Mouse (Mus musculus) spleen, adult 18-20 months (tissue): ENCODE results near the gene Sytl2.
A peak's percentile ranks its signal among the peaks of the same experiment; 100 is the strongest.

ENCODE experiments used
- DNase-seq, 2 experiments: peaks; one replicate each; pipeline ENCODE4 v3.0.0; 2022; ENCODE audit warnings: mixed read lengths in 2 of 2

The Sytl2 gene

DNA sequence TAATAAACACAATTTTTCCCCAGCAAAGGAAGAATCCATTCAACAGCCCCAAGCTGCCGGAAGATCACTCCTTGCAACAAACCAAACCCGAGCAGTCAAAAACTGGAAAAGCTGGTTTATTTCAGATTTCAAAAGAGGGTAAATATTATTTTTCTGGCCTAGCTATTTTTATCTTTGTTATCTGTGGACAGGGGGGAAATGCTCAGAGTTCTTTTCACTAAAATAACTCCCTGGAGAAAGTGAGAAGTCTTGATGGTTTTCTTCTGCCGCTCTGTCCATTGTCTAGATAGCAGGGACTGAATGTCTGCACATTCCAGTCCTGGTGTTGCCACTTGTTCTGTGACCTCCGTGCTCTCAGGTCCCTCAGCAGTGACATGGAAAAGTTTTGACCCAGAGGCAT is 70.8 kb downstream of the Sytl2 start:
- no peak for DNase-seq

DNA sequence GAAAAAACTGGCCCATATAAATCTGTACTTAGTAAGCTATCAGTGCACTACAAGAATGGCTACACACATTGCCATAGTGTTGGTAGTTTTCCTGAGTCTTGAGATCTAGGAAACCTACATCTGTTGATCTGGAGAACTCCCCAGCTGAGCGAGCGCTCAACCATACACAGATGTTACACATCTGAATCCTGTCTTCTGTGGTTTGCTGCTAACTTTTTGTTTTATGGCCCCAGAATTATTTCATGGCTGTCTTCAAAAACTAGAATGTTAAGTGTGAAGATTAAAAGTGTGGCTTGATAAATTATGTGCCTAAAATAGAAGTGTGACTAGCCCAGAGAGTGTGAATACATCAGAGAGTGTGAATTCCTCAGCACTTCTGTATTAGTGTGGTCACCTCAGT is 82.4 kb downstream of the Sytl2 start:
- DNase-seq = no peak

DNA sequence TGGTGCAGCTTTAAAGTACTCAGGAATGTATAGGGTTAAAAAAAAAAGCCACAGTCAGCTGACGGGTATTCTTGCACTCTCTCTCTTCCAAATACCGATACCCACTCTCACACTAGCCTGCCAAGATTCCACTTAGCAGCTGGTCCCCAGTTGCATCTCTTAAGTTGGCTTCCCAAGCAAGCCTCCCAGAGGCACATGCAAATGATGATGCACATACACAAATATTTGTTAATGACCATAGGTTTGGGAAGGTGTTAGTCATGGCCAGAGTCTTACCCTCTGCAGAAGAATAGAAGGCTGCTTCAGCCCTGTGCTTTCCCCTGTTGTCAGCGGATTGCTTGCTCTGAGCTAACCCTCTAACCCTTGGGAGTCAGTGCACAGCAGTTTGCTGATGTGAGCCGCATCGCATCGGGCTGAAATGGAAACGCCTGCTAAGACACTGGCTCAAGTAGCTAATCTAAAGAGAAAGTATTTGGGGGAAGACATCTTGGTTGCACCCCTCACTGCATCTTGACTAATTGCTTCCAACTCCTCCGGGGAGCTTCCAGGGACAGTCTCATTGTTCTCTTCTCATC is 84.9 kb downstream of the Sytl2 start:
- DNase-seq = no peak

DNA sequence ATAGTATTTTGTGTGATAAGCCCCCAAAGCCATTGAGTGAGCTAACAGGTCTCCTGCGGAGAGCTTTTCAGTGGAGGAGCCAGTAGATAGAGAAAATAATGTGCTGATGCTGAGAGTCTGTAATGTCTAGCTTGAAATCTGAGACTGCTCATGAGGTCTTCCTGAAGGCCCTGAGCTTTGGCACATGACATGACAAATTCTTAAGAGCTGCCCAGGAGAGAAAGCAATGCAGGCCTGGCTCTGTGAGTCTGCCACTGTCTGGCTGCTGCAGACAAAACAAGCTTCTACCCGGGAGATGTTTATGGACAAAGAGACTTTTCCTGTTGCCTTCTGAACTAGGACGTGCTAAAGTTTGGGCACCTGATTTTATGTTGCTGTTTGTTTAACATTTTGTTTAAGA is 87.7 kb downstream of the Sytl2 start:
- no peak for DNase-seq

DNA sequence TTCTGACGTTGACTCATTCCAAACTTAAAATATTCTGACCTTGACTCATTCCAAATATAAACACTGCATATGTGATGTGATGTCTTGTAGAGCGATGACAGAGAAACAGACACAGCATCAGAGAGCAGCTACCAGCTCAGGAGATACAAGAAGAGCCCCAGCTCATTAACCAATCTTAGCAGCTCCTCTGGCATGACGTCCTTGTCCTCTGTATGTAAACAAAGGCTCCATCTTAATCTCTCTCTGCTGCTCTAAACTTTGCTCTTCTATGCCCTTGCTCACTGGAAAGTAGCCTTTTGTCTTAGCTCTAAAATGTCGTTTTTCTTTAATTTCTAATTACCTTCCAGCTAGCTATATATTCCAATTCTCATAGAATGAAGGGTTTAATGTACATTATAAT is 93.0 kb downstream of the Sytl2 start:
- DNase-seq = no peak

DNA sequence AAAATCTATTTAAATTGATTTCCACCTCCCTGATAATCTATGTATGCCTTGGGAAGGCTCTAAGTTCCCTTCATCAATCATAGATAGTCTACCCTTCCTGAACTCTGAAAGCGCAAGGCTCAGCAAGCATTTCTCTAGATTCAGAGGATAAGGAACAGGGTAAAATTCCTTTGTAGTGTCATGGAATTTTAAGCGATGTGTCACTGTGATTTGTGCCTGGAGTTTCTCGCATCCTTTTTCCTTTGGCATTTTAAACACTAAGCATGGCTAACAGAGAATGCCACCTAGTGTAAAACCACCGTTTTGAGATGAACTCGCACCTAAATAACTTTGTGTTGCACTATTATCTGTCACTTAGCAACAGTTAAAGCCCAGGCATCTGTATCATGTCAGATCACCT is 93.9 kb downstream of the Sytl2 start:
- no peak for DNase-seq

DNA sequence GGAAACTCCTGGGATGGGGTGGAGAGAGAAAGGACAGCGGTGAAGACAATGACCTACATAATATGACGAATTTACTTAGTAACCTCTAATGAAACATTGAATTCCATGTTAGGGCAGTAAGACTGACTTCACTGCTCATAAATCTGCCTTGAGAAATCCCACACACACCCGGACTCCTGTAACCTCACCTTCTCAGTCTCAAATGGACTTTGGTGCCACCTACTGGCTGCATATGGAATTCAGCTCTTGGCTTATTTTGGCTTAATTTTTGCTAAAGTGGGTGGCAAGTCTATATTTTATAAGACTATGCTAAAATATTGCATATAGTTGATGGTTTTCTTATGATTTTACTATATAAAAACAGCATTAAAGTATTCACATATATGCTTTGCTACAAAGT is 107.9 kb downstream of the Sytl2 start:
- DNase-seq = peak in 1 of 2 experiments; percentile 61

DNA sequence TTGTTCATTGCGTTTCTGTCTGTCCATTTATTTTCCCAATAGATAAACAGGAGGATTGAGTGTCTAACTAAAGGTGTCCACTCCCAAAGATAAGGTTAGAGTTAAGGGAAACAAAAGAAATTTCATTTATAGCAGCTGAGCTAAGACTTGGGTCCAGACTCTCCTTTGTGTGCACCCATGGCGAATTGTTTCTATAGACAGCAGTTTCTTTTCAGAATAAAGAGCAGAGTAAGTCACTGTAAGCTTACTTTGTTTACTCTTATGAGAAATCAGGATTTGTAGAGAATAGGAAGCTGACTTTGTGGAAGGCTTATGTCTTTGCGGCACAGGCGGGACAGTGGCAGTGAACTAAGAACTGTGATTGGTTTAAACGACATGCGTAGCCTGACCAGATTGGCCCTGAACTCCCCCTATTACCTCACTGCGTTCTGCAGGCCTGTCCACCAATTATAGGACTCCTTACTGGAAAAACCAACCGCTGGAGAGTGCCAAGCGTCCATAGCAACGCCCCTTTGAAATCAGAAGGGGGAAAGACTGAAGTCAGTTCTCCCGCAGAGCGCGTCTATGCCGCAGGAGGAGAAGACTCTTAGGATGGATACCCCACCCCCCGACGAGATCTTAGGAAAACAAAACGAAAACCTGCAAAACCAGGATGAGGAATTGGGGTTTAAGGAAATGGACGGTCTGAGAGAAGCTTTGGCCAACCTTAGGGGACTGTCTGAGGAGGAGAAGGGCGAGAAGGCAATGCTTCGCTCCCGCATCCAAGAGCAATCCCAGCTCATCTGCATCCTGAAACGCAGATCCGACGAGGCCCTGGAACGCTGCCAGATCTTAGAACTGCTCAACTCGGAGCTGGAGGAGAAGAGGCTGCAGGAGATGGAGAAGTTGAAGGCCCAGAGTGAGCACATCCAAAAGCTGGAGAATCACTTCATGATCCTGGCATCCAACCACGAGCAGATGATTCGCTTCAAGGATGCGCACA is 124.3 kb downstream of the Sytl2 start, which contains the start of gene Ccdc89:
Ccdc89 (plus strand) TSS at position 558 of the 982 bp plus-strand sequence.
- DNase-seq = peak; percentile 7 to 12

DNA sequence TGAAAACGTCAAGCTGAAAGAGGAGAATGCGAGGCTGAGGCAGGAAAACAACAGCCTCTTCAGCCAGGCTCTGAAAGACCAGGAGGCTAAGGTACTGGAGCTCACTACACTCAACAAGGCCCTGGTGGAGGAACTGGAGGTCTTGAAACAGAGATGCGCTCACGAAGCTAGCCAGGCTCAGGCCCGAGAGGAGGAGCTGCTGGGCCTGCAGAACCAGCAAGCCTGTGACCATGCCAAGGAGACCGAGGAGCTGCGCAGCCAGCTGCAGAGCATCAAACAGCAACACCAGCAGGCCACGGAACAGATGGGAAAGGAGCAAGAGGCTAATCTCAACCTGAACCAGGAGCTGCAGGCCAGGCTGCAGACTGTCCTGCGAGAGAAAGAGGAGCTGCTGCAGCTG is 125.0 kb downstream of the Sytl2 start:
- DNase-seq = no peak

DNA sequence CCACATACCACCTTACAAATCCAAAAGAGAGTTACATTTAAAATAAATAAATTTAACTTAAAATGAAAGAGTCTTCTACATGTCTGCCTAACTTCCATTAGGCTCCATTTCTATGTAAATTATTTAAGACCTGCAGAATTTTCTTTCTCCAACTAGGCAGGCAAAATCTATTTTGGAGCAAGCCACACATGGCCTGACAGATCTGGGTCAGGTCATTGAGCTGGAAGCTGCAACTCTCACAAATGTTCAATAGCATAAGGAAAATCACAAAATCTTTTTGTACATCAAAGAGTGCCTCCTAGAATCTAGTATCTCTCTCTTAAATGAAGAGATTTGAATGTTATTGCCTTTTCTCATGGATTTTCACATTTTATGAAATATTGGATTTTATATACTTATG is 130.2 kb downstream of the Sytl2 start:
- DNase-seq = no peak

DNA sequence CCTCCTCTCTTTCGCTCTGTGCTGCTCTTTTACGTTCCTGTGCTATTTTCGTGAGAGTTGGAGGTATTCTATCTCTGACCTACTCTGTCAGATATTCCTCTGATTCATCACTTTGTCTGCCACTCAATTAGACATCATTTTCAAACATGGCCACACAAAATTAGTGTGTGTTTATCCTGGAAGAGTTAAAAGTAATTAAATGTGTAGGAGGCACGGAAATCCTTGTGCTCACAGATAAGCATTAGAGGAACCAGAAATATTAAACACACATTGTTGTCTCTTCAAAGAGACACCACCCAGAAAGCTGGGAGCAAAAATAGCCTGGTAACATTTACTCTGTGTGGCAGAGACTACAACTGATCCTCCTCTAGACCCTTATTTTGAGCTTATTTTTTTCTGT is 138.0 kb downstream of the Sytl2 start:
- DNase-seq = no peak

DNA sequence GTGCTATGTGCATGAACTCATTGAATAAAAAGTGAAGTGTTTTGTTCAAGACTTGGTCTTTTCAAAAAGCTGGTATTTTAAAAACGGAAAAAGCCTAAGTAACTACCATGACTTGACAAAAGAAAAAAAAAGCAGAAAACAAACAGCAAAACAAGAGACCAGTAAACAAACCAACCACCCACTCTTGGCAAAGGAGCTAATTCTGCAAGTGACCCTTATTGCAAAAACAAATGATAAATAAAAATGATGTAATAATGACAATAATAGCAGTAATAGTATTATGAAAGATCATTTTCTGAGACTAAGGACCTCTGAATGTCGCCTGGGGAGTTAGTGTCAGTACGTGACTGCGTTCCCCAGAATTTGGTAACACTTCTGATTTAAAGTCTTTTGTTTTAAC is 140.0 kb downstream of the Sytl2 start:
- DNase-seq = no peak

DNA sequence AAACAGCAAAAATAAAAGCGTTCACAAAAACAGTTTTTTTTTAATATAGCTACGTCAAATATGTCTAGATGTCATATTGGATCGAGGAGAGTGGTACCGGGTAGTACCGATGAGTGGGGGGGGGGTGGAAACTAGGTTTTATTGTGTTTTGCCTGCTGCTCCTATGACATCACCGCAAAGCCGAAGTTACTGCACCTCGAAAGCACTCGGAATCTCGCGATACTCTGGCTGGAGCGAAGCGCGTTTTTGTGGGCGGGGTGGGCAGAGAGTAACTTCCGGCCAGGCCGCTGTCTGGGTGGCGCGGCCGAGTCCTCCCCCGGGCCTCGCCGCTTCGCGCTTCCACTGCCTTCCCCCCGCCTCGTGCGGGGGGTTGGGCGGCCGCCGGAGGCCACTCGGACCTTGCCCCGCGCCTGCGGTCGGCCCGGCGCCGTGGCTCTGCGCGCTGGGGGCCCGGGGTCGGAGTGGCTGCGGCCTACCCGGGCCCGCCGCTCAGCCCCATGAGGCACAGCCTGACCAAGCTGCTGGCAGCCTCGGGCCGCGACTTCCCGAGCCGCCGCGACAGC is 140.5 kb downstream of the Sytl2 start, which contains the start of gene Crebzf:
Crebzf (plus strand) TSS at position 212 of the 563 bp plus-strand sequence.
- peak; percentile 91 for DNase-seq

DNA sequence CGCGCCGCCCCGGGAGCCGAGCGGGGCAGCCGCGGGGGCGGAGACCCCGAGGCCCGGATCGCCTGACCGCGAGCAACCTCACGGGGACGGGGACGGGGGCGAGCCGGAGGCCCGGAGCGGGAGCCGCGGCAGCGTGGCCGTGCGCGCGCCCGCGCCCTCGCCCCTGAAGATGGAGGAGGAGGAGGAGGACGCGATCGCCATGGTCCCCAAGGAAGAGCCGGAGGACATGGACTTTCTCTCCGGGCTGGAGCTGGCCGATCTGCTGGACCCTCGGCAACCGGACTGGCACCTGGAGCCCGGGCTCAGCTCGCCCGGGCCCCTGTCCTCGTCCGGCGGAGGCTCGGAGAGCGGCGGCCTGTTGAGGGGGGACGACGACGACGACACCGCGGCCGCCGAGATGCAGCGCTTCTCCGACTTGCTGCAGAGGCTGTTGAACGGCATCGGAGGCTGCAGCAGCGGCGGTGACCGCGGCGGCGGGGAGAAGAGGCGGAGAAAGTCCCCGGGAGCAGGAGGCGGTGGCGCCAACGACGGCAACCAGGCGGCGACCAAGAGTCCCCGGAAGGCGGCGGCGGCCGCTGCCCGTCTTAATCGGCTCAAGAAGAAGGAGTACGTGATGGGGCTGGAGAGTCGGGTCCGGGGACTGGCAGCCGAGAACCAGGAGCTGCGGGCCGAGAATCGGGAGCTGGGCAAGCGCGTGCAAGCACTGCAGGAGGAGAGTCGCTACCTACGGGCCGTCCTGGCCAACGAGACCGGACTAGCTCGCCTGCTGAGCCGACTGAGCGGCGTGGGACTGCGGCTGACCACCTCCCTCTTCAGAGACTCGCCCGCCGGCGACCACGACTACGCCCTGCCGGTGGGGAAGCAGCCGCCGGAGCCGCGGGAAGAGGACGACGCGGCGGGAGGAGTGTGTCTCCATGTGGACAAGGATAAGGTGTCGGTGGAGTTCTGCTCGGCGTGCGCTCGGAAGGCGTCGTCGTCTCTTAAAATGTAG is 141.3 kb downstream of the Sytl2 start:
- peak; percentile 60 to 73 for DNase-seq

DNA sequence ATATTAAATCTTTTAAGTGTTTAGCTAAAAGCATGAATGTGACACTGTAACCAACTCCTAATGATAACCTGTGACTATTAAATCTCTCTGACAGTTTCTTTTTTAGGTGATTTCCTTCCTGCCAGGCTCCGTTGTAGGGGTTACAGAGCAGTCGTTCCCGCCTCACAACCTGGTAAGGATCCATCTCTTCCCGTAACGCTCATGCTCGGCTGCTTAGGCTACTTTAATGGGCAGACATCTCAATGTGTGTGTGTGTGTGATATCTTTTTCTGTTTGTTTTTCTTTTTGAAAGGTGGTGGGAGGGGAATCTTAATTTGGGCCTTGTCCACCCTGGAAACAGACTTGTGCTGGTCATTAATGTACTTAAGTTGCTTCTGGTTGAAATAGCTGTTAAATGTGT is 142.2 kb downstream of the Sytl2 start:
- DNase-seq = no peak

DNA sequence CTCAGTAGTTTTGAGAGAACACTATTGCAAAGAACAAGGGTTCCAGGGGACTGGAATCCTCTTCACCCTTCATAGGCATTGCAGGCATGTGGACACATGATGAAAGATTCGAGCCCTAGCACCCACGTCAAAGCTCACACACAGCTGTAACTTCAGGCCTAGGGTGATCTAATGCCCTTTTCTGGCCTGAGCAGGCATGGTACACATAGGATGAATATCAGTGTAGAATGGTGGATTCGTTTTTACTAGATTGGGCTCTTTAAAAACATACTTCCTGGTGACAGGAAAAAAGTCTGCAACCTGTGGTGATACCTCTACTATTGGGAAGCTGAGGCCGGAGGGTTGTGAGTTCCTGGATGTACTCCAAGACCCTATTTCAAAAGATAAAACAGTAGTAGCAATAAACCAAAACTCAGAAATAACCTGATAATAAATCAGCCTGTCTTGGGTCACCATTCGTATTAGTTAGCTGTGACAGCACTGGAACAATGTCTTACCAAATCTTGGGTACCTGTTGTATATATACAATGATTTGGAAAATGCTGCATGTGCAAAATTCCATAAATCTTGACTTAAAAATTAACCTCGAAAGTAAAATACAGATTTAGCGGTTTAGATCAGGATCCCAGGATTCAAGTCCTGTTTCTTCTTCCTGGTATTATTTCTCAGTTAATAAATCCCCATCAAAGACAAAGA is 154.2 kb downstream of the Sytl2 start:
- no peak for DNase-seq

DNA sequence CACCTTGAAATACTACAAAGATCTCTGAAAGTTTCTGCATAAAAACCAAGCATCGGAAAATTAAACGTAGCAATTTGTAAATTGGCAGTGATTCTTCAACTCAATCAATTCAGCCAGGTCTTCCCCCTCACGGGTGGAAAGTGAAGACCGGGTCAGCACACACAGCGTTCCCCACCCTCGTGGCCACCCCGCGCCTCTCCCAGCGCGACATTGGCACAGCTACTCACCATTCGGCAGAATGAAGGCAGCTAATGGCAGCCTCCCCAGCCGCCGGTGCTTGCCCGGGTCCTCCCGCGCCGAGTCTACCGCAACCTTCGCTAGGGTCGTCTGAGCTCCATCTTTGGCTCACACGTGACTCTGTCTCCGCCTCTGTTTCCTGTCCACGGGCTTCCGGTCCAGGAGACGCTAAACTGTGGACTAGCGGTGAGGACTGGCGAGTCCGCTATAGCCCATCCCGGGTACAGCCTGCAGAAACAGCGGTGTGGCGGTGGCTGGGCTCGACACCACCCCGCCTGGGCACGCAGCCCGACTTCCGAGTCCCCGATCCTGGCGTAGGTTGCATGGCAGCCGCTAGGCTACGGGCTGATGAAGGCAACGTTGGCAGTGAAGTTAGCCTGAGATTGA is 154.9 kb downstream of the Sytl2 start, which contains the start of gene Tmem126a:
Tmem126a (minus strand) TSS at position 385 of the 624 bp plus-strand sequence.
- peak; percentile 66 to 71 for DNase-seq

DNA sequence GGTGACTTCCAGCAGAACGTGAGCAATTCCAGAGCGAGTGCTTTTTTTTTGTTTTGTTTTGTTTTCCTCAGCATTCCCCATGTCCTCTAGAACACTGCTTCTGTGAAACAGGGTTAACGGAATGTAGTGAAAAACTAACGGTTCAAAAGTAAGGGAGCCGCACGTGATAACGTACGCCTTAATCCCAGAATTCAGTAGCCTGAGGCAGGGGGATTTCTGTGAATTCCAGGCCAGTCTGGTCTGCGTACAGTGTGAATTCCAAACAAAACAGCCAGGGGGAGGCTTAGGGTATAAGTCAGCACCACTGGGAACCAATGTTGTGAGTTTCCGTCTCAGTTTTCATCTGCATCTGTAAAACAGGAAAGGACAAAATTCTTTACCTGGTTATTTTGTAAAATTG is 155.5 kb downstream of the Sytl2 start:
- no peak for DNase-seq
